24 mouse cellular contexts compared by ENCODE assay signal in genomic region chr6:30714891-30715471, GRCm38 (mm10). TPM values are rescaled to one million over a fixed set of nuclear protein-coding genes. Genes with fewer than 3 reads are reported as not detected.
A peak's percentile ranks its signal among the peaks of the same experiment; 100 is the strongest.
DNase-seq lines count a peak whose midpoint lies in the region; ATAC-seq lines count a peak whose summit lies in the region.
"Had no signal": no experiment of that assay in that cellular context is flagged by ENCODE, and none has a peak within 500 bp of the region (broad histone marks: within the 10 kb centered on the region; RNA-seq: fewer than 3 reads in every experiment).

No protein-coding gene starts in this region.

- H3K4me3 ChIP-seq in forebrain, embryonic 16.5 days (replicated peaks; ENCODE audit: low read length) = no peak overlapping the region
- H3K4me3 ChIP-seq in forebrain, embryonic 12.5 days (replicated peaks) = no peak overlapping the region
- no peak overlapping the region for H3K4me3 ChIP-seq in limb, embryonic 12.5 days (replicated peaks)
- no peak overlapping the region for H3K4me3 ChIP-seq in stomach, embryonic 16.5 days (replicated peaks; ENCODE audit: low read length)
- H3K4me3 ChIP-seq: embryonic facial prominence, embryonic 10.5 days; heart, adult 2 months; heart, embryonic 13.5 days; liver, embryonic 15.5 days; neural tube, embryonic 13.5 days had no signal

- no peak overlapping the region for H3K4me2 ChIP-seq in forebrain, embryonic 16.5 days (ENCODE audit: low read length)
- no peak overlapping the region for H3K4me2 ChIP-seq in forebrain, embryonic 12.5 days
- no peak overlapping the region for H3K4me2 ChIP-seq in limb, embryonic 12.5 days
- H3K4me2 ChIP-seq in stomach, embryonic 16.5 days (ENCODE audit: low read depth, low read length) = no peak overlapping the region
- H3K4me2 ChIP-seq: heart, embryonic 13.5 days; liver, embryonic 15.5 days; neural tube, embryonic 13.5 days had no signal

- H3K9me3 ChIP-seq in forebrain, embryonic 16.5 days (ENCODE audit: control insufficient read depth, low read length) = no peaks in the 10 kb centered on the region
- H3K9me3 ChIP-seq in forebrain, embryonic 12.5 days = no peaks in the 10 kb centered on the region
- no peaks in the 10 kb centered on the region for H3K9me3 ChIP-seq in limb, embryonic 12.5 days
- no peaks in the 10 kb centered on the region for H3K9me3 ChIP-seq in stomach, embryonic 16.5 days (replicated peaks; ENCODE audit: control insufficient read depth, low read length)
- H3K9me3 ChIP-seq: embryonic facial prominence, embryonic 10.5 days; heart, embryonic 13.5 days; liver, embryonic 15.5 days; neural tube, embryonic 13.5 days had no signal

- no peaks in the 10 kb centered on the region for H3K36me3 ChIP-seq in forebrain, embryonic 16.5 days (ENCODE audit: control insufficient read depth, insufficient read depth)
- no peaks in the 10 kb centered on the region for H3K36me3 ChIP-seq in forebrain, embryonic 12.5 days (replicated peaks)
- H3K36me3 ChIP-seq in limb, embryonic 12.5 days = no peaks in the 10 kb centered on the region
- no peaks in the 10 kb centered on the region for H3K36me3 ChIP-seq in stomach, embryonic 16.5 days (ENCODE audit: control insufficient read depth, insufficient read depth, low read length)
- H3K36me3 ChIP-seq: embryonic facial prominence, embryonic 10.5 days; heart, embryonic 13.5 days; liver, embryonic 15.5 days; neural tube, embryonic 13.5 days had no signal

- DNase-seq in kidney, postnatal 10 days = peak; percentile 10
- DNase-seq in kidney, postnatal 25 days = no peak
- DNase-seq in spleen, postnatal 4 days (ENCODE audit: low spot score in 2 of 2) = no peak
- DNase-seq: adrenal gland, postnatal 25 days; cerebellum, adult 8-10 months; gastrocnemius, postnatal 36 days; heart, adult 2 months; heart, postnatal 14 days; kidney, adult 11 months; liver; lung, postnatal 4 days; midbrain, embryonic 14.5 days; retina, postnatal 1 day; right cerebral cortex, postnatal 25 days had no signal

- peak; percentile 68 for ATAC-seq in forebrain, embryonic 16.5 days
- ATAC-seq in forebrain, embryonic 12.5 days (ENCODE audit: low FRiP score) = no peak
- no peak for ATAC-seq in limb, embryonic 12.5 days (ENCODE audit: insufficient number of reproducible peaks, insufficient read depth, low FRiP score, low TSS enrichment, low read depth)
- ATAC-seq in stomach, embryonic 16.5 days (ENCODE audit: insufficient read depth, low FRiP score) = no peak
- ATAC-seq in CD4-positive, CD25-positive, alpha-beta regulatory T cell, adult 4 months = no peak
- ATAC-seq: hindbrain, postnatal 0 days had no signal

- peaks cover 13% of the 10 kb centered on the region for H3K4me1 ChIP-seq in forebrain, embryonic 16.5 days (replicated peaks; ENCODE audit: control insufficient read depth, insufficient read depth, low read length)
- H3K4me1 ChIP-seq in forebrain, embryonic 12.5 days = peaks cover 19% of the 10 kb centered on the region
- H3K4me1 ChIP-seq in limb, embryonic 12.5 days (replicated peaks) = peaks cover 59% of the 10 kb centered on the region
- peaks cover 4% of the 10 kb centered on the region; the same call in 1 of the 2 replicates for H3K4me1 ChIP-seq in stomach, embryonic 16.5 days (ENCODE audit: control insufficient read depth, insufficient read depth, low read length)
- H3K4me1 ChIP-seq: liver, embryonic 15.5 days had no signal

- H3K9ac ChIP-seq in forebrain, embryonic 16.5 days (replicated peaks; ENCODE audit: low read depth, low read length) = no peak overlapping the region
- H3K9ac ChIP-seq in forebrain, embryonic 12.5 days = no peak overlapping the region
- no peak overlapping the region for H3K9ac ChIP-seq in limb, embryonic 12.5 days (replicated peaks)
- no peak overlapping the region for H3K9ac ChIP-seq in stomach, embryonic 16.5 days (ENCODE audit: low read length)
- H3K9ac ChIP-seq: heart, embryonic 13.5 days; liver, embryonic 15.5 days; neural tube, embryonic 13.5 days had no signal

- no peak overlapping the region for H3K27ac ChIP-seq in forebrain, embryonic 16.5 days (ENCODE audit: low read length)
- H3K27ac ChIP-seq in forebrain, embryonic 12.5 days = no peak overlapping the region
- H3K27ac ChIP-seq in limb, embryonic 12.5 days = peak overlapping the region; percentile 72
- peak overlapping the region; percentile 42; the same call in 1 of the 2 replicates for H3K27ac ChIP-seq in stomach, embryonic 16.5 days (ENCODE audit: low read length)
- H3K27ac ChIP-seq: embryonic facial prominence, embryonic 10.5 days; heart, adult 2 months; heart, embryonic 13.5 days; hindbrain, postnatal 0 days; liver, embryonic 15.5 days had no signal

- 59% methylated on average over 5 of the region's 5 CpGs for WGBS in forebrain, embryonic 16.5 days
- 79% methylated on average over 5 of the region's 5 CpGs for WGBS in forebrain, embryonic 12.5 days
- 47% methylated on average over 5 of the region's 5 CpGs for WGBS in limb, embryonic 12.5 days
- 62% methylated on average over 5 of the region's 5 CpGs for WGBS in stomach, embryonic 16.5 days

- H3K27me3 ChIP-seq in forebrain, embryonic 16.5 days (replicated peaks; ENCODE audit: control insufficient read depth, insufficient read depth, low read length) = no peaks in the 10 kb centered on the region
- 0 out of 2 replicates have a peak, but pooled peaks cover 6% of the 10 kb centered on the region for H3K27me3 ChIP-seq in forebrain, embryonic 12.5 days
- no peaks in the 10 kb centered on the region for H3K27me3 ChIP-seq in limb, embryonic 12.5 days
- no peaks in the 10 kb centered on the region for H3K27me3 ChIP-seq in stomach, embryonic 16.5 days (ENCODE audit: control insufficient read depth, insufficient read depth, low read length)
- H3K27me3 ChIP-seq: heart, embryonic 13.5 days; liver, embryonic 15.5 days; neural tube, embryonic 13.5 days had no signal

RNA-seq across cellular contexts. Expression of gene Mest, which starts 8.4 kb away (rescaled TPM):
- 283 and 328 TPM in 2 replicates for polyA plus RNA-seq in forebrain, embryonic 16.5 days (2015; fragmentation: Nextera tagmentation; extraction: Ambion mirVana)
- polyA plus RNA-seq in forebrain, embryonic 12.5 days (2016; fragmentation: Nextera tagmentation; extraction: Ambion mirVana) = 802 and 947 TPM in 2 replicates
- polyA plus RNA-seq in limb, embryonic 12.5 days (2016; fragmentation: Nextera tagmentation; extraction: Ambion mirVana) = 1,412 and 1,630 TPM in 2 replicates
- polyA plus RNA-seq in stomach, embryonic 16.5 days (2015; fragmentation: Nextera tagmentation; extraction: Ambion mirVana) = 746 and 846 TPM in 2 replicates
- 1 to 10 TPM; 1.2 to 1.6 TPM for polyA plus RNA-seq in CD4-positive, CD25-positive, alpha-beta regulatory T cell, adult 4 months (2017; shearing (Covaris generic))

RNA-seq across cellular contexts. Expression of gene Cep41, which starts 21.4 kb away (rescaled TPM):
- 15.2 and 15.3 TPM in 2 replicates for polyA plus RNA-seq in forebrain, embryonic 16.5 days (2015; fragmentation: Nextera tagmentation; extraction: Ambion mirVana)
- polyA plus RNA-seq in forebrain, embryonic 12.5 days (2016; fragmentation: Nextera tagmentation; extraction: Ambion mirVana) = 23.3 and 25.1 TPM in 2 replicates
- 51.1 and 53.5 TPM in 2 replicates for polyA plus RNA-seq in limb, embryonic 12.5 days (2016; fragmentation: Nextera tagmentation; extraction: Ambion mirVana)
- 8.8 and 11.6 TPM in 2 replicates for polyA plus RNA-seq in stomach, embryonic 16.5 days (2015; fragmentation: Nextera tagmentation; extraction: Ambion mirVana)
- 10 to 100 TPM; 11.3 to 12.6 TPM for polyA plus RNA-seq in CD4-positive, CD25-positive, alpha-beta regulatory T cell, adult 4 months (2017; shearing (Covaris generic))

Comparison
In these comparisons a context has a peak if more than half of its experiments do, and no peak if none do; other contexts are left out.
1. H3K27ac ChIP-seq: peak in limb, embryonic 12.5 days (single experiment) and stomach, embryonic 16.5 days (single experiment); none in forebrain, embryonic 16.5 days (single experiment) and forebrain, embryonic 12.5 days (single experiment).
2. RNA of gene Mest, which starts 8.4 kb away (polyA plus RNA-seq): 1,412 to 1,630 TPM in limb, embryonic 12.5 days, 746 to 846 TPM in stomach, embryonic 16.5 days, 802 to 947 TPM in forebrain, embryonic 12.5 days and 283 to 328 TPM in forebrain, embryonic 16.5 days; 1.2 to 1.6 TPM in CD4-positive, CD25-positive, alpha-beta regulatory T cell, adult 4 months; every median in the first group is over 100 times any median in the second.